Mouse (Mus musculus) liver, embryonic 14.5 days (tissue): ENCODE data around the gene Nrn1. TPM values are rescaled to one million over a fixed set of nuclear protein-coding genes. Genes with fewer than 3 reads are reported as not detected.

Experiments used
- ATAC-seq: fragments of 200-750 bp; cut with Nextera tagmentation; 2 replicates; pipeline ENCODE4 v1.8.0; 2017; ENCODE audit warnings: moderate number of reproducible peaks, mild to moderate bottlenecking, moderate library complexity; ENCODE audit not compliant: insufficient read depth
- DNase-seq, 3 experiments: peaks; one replicate each; pipeline ENCODE4 v3.0.0-alpha.2; 2012 to 2013; ENCODE audit warnings: low read depth in 3 of 3, low spot score in 3 of 3
- H3K27ac ChIP-seq: fragments of 300-500 bp; sonication (generic); 2 replicates; pipeline ENCODE4 v1.5.1; 2014; ENCODE audit warnings: moderate library complexity, mild to moderate bottlenecking, control low read depth, inconsistent platforms
- H3K27me3 ChIP-seq: fragments of 300-500 bp; sonication (generic); 2 replicates; pipeline ENCODE4 v1.6.1; 2014; ENCODE audit warnings: mild to moderate bottlenecking, low read length, moderate library complexity; ENCODE audit not compliant: control insufficient read depth, insufficient read depth
- H3K36me3 ChIP-seq: fragments of 300-500 bp; sonication (generic); replicated peaks from 2 replicates; pipeline ENCODE4 v1.6.1; 2014; ENCODE audit warnings: low read depth; ENCODE audit not compliant: control insufficient read depth, insufficient read depth
- H3K4me1 ChIP-seq, 2 experiments: fragments of 200-500 bp in 1 of 2; fragments of 300-500 bp in 1 of 2; sonication (generic) in 1 of 2; replicated peaks; 2 replicates each; pipeline ENCODE4 v1.6.1; 2012 to 2014; ENCODE audit warnings: antibody characterized with exemption in 1 of 2, inconsistent platforms in 1 of 2, low read length in 1 of 2; ENCODE audit not compliant: control insufficient read depth in 2 of 2, insufficient read depth in 2 of 2
- H3K4me2 ChIP-seq: fragments of 300-500 bp; sonication (generic); 2 replicates; pipeline ENCODE4 v1.6.1; 2014; ENCODE audit warnings: low read depth, mild to moderate bottlenecking, control low read depth, moderate library complexity
- H3K4me3 ChIP-seq, 2 experiments: fragments of 200-500 bp in 1 of 2; fragments of 300-500 bp in 1 of 2; sonication (generic) in 1 of 2; 2 replicates each; pipeline ENCODE4 v1.5.1; 2012 to 2014; ENCODE audit warnings: low read depth in 2 of 2, low read length in 2 of 2, mild to moderate bottlenecking in 2 of 2, control low read depth in 1 of 2, inconsistent platforms in 1 of 2, moderate library complexity in 1 of 2; ENCODE audit not compliant: insufficient read depth in 1 of 2
- H3K9ac ChIP-seq: fragments of 300-500 bp; sonication (generic); replicated peaks from 2 replicates; pipeline ENCODE4 v1.6.1; 2014; ENCODE audit warnings: mild to moderate bottlenecking, control low read depth, moderate library complexity
- H3K9me3 ChIP-seq: fragments of 300-500 bp; sonication (generic); 2 replicates; pipeline ENCODE4 v1.6.1; 2016; ENCODE audit warnings: low read length, mixed read lengths; ENCODE audit not compliant: control insufficient read depth
- CTCF ChIP-seq: IDR thresholded peaks from 2 replicates; pipeline ENCODE4 v1.5.1; 2016; ENCODE audit warnings: antibody characterized with exemption, low read depth, control low read depth
- EP300 ChIP-seq: IDR thresholded peaks from 2 replicates; pipeline ENCODE4 v1.6.1; 2016; ENCODE audit warnings: antibody characterized with exemption, low read depth
- WGBS: fragments of 180-500 bp; shearing (Covaris S2); extraction: QIAGEN DNeasy Blood & Tissue Kit; methylation state at CpG from one replicate; pipeline ENCODE4 v1.1.7; 2014; ENCODE audit not compliant: insufficient replicate concordance; 5-methylcytosine and 5-hydroxymethylcytosine counted together
- polyA plus RNA-seq, 2 experiments: library from polyadenylated mRNA; depleted of rRNA in 1 of 2; stranded (reverse) in 1 of 2; unstranded in 1 of 2; fragments of >200 nt; fragmentation: Nextera tagmentation in 1 of 2; extraction: Ambion mirVana in 1 of 2; gene quantifications; 2 replicates each; pipeline versions ENCODE4 v1.2.1 to v1.2.3; 2012 to 2014

Gene Nrn1
- polyA plus RNA-seq (2012; rRNA removed) (17.6 and 19.6 TPM in 2 replicates), polyA plus RNA-seq (2014; fragmentation: Nextera tagmentation; extraction: Ambion mirVana) (32.3 TPM in 2 replicates)

- H3K27ac ChIP-seq, result no peak within 1 kb of the TSS
- 1% methylated on average over 50 of the region's 50 CpGs for WGBS
- H3K9ac ChIP-seq, result 0 out of 2 replicates have a peak within 1 kb of the TSS, but pooled peaks have one; percentile 5
- ATAC-seq (peak; percentile 34; the same call in 1 of the 2 replicates), DNase-seq (no peak)
- peak within 1 kb of the TSS; percentile 56 for H3K4me2 ChIP-seq
- H3K9me3 ChIP-seq, result no peaks in the 10 kb centered on the region
- peaks cover 69% of the 10 kb centered on the region for H3K27me3 ChIP-seq
- H3K4me1 ChIP-seq, result no peaks in the 10 kb centered on the region; a peak in 1 of 4 replicates
- H3K36me3 ChIP-seq, result no peaks in the 10 kb centered on the region
- H3K4me3 ChIP-seq, result peak within 1 kb of the TSS; percentile 38 to 59
- no peak for TF ChIP-seq EP300
- no peak for TF ChIP-seq CTCF
Observed at GRCm38 (mm10) chr13:36734731-36735571, at the start of gene Nrn1. Gene Nrn1 (minus strand): TSS chr13:36735131.

DNA sequence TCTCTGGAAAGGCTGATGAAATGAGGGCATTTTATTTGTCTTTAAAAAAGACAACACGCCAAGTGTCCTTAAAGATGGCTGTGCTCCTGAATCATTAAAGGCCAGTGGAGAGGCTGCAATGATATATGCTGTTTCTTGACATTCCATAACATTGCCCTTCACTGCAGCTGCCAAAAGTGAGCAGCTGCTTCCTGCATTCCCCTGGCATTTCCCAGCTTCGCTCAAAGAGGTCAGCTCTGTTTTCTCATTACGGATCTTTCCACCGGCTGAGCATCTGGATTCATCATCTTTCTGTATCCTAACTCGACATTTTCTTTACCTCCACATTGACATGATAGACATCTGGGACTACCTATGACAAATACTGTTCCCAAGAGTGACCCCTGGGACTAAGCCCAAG lies 44.7 kb upstream of the Nrn1 start:
- no peak for ATAC-seq
- H3K36me3 ChIP-seq, result no peaks in the 10 kb centered on the region
- TF ChIP-seq CTCF (no peak), EP300 (no peak)

GRCm38 (mm10) chr13:36766801-36767200 lies 31.9 kb upstream of the Nrn1 start:
- Histone ChIP-seq H3K27ac (no peak overlapping the region), H3K4me1 (no peaks in the 10 kb centered on the region), H3K4me3 (no peak overlapping the region), H3K4me2 (no peak overlapping the region), H3K36me3 (no peaks in the 10 kb centered on the region), H3K9me3 (no peaks in the 10 kb centered on the region), H3K9ac (no peak overlapping the region), H3K27me3 (no peaks in the 10 kb centered on the region)
- no peak for ATAC-seq
- no peak for DNase-seq
- WGBS, result 30% methylated on average over 2 of the region's 2 CpGs
- TF ChIP-seq CTCF (no peak), EP300 (no peak)

More for the DNA sequence above, 44.7 kb upstream of the Nrn1 start:
- DNase-seq, result no peak
- Histone ChIP-seq H3K27me3 (no peaks in the 10 kb centered on the region), H3K9me3 (no peaks in the 10 kb centered on the region), H3K4me3 (no peak overlapping the region), H3K27ac (no peak overlapping the region), H3K4me1 (no peaks in the 10 kb centered on the region), H3K9ac (no peak overlapping the region), H3K4me2 (no peak overlapping the region)
- 70% methylated on average over 5 of the region's 5 CpGs for WGBS

DNA sequence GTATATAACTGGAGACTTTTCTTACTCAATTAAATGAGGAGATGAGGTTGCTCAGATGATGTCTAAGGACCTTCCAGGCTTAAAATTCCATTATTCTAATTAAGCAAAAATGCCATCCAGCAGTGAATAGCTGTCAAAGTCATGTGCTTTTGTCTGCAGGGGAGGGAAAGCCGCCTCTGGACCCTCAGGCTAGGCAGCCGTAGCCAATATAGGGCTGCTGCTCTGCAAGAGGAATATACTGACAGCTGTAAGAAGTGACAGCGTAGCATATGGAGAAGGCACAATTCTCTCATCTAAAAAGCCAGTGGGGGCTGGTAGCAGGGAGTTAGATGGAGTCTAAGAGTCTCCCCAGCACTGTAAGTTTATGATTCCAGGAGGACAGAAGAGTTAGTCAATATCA lies 16.9 kb upstream of the Nrn1 start:
- Histone ChIP-seq H3K4me1 (no peaks in the 10 kb centered on the region), H3K9ac (no peak overlapping the region), H3K36me3 (no peaks in the 10 kb centered on the region), H3K4me2 (no peak overlapping the region), H3K9me3 (no peaks in the 10 kb centered on the region), H3K4me3 (no peak overlapping the region), H3K27ac (no peak overlapping the region), H3K27me3 (no peaks in the 10 kb centered on the region)
- DNase-seq, result no peak
- 55% methylated on average over 3 of the region's 3 CpGs for WGBS
- no peak for TF ChIP-seq CTCF
- TF ChIP-seq EP300, result no peak
- ATAC-seq, result no peak

DNA sequence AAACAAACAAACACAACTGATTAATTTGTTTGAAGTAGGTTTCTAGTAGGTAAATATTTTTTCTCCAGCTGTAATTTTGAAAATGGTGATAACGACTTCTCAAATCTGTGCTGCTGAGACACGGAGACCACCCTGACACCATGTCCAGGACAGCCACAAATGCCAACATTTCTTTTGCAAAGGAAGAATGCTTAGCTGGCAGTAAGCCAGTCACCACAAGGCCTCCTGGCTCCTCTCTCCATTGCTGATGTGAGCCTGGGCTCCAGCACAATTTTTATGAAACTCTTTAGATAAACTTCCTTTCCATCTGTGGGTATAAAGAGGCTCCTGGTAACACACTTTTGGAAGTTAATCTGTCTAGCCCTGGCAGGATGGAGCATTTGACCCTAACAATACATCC lies 15.1 kb upstream of the Nrn1 start:
- WGBS, result 42% methylated on average over 2 of the region's 2 CpGs

More for the DNA sequence above, 15.1 kb upstream of the Nrn1 start:
- H3K27ac ChIP-seq, result no peak overlapping the region
- H3K4me2 ChIP-seq, result no peak overlapping the region
- no peaks in the 10 kb centered on the region for H3K4me1 ChIP-seq
- DNase-seq, result no peak
- H3K9me3 ChIP-seq, result no peaks in the 10 kb centered on the region
- no peaks in the 10 kb centered on the region for H3K36me3 ChIP-seq
- no peak for TF ChIP-seq CTCF
- TF ChIP-seq EP300, result no peak
- H3K27me3 ChIP-seq, result no peaks in the 10 kb centered on the region
- H3K4me3 ChIP-seq, result no peak overlapping the region
- no peak overlapping the region for H3K9ac ChIP-seq
- ATAC-seq, result no peak
